Mouse (Mus musculus) heart, postnatal 10 days (tissue): ENCODE measurements around the gene Banf2. TPM values are rescaled to one million over a fixed set of nuclear protein-coding genes. Genes with fewer than 3 reads are reported as not detected.

ENCODE experiments used
- DNase-seq, 2 experiments: peaks; one replicate each; pipeline ENCODE4 v3.0.0; 2021
- intact Hi-C: fragments of 180-260 bp; cut with DNase I; formaldehyde crosslinking; loops from one replicate; pipeline ENCODE4 v1.15.1; 2025
- total RNA-seq, 2 experiments: library from RNA; stranded (reverse); gene quantifications; 2 replicates each; pipeline ENCODE4 v1.2.3; 2021

The Banf2 gene
- total RNA-seq = not detected

DNA sequence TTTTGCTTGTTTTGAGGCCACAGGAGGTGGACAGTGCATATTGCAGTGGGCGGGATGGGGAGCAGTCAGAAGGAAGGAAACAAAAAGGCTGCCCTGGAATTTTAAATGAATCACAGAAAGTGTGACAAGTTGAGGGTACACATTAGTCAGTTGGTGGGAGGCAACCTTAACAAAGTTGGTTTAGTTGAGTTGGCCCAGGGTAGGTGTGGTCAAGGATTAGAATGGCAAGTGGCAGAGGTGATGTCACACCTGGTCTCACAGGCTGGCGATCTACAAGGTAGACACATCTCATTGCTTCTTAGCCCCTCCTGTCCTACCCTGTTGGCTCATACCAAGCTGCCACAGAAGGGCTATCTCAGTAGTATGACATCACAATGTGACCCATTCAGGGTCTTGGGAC, at the start of gene Banf2:
Gene Banf2, plus strand, starts transcription at position 396 of the 400 bp plus-strand sequence.
- DNase-seq = no peak

DNA sequence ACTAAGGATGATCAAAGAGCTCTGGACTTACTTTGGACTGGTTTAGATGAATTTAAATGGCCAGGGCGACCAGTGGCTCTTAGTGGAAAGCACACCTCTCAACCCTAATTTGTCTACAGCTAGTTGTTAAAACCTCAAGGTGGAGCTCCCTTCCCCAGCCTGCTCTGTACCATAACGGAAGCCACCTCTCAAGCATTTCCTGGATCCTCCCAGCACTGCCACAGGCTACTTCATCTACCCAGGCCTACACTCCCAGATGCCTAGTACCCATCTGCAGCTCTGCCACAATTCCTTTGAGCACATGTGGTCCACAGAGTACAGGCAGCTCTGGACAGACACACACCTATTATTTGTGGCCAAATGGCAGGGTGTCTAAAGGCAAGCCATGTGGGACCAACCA, 49.4 kb upstream of the Banf2 start:
- intact Hi-C loops = loop anchor here (5.0 to 10.0 kb wide), 2 partner anchors 234 to 471 kb away; no protein-coding TSS in a partner anchor
- DNase-seq = no peak

More for the DNA sequence above, at the start of gene Banf2:
- intact Hi-C loops = no loop called here

DNA sequence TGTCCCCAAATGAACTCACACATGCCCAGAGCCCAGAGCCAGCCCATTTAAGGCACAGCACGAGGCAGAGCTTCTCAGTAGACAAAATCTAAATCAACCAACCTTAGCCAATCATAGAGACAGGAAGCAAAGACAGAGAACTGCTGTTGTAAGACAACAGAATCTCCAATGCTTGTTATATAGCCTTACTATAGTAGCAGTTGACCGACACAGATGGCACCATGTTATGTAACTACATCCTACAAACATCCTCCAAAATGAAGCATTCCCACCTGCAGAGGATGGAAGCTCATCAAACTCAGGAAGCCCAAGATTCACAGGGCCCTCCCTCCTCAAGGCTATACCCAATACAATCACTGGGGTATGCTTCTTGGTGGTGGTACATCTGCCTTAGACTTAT, 45.4 kb upstream of the Banf2 start:
- intact Hi-C loops = loop anchor here (10.0 kb wide), 1 partner anchor 467 kb away; no protein-coding TSS in a partner anchor
- peak in 1 of 2 experiments; percentile 32 for DNase-seq

- no peak for DNase-seq
- intact Hi-C loops = loop anchor here (10.0 kb wide), 1 partner anchor 467 kb away; no protein-coding TSS in a partner anchor
Observed at GRCm38 (mm10) chr2:143988016-143988415, 44.8 kb upstream of the Banf2 start.

DNA sequence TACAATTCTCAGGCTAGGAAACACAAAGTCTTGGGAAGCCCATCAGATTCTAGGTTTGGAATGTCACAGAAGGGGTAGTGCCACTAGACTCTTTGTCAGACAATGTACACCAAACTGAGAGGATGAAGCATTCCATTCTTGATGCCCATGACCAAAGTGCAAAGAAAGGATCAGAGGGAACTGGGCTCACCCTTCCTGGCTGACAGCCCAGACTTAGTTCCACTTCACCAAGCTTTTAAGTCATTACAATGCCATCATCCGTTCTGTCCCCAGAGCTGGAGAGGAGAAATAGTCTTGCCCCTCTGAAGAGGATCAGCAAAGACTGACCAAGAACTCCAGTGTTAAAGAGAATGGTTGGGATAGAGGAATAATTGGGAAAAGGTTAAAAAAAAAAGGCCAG, 41.9 kb upstream of the Banf2 start:
- peak in 1 of 2 experiments; percentile 40 for DNase-seq
- intact Hi-C loops = no loop called here

DNA sequence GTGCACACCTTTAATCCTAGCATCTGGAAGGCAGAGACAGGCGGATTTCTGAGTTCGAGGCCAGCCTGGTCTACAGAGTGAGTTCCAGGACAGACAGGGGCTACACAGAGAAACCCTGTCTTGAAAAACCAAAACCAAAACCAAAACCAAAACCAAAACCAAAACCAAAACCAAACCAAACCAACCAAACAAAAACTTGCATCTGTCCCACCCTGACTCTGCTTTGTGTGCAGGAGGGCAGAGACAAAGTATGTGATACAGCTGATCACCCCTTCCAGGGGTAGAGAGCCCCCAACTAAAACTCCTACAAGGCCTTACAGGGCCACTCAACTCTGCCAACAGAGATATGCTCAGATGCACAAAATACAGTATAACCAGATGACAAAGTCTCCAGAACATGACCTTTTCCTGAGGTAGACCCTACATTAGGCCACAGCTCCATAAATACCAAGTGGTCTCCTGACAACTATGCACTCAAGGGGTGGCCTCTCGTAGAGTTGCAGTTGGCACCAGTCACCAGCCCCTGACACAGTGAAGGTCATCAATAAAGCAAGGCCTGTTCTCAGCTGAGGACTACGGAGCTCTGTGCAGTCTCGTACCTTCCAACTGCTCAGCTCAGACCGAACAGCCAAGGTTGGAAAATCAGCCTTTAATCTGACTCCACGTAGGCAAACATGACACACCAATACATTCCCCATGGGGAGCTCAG, 40.7 kb upstream of the Banf2 start:
- intact Hi-C loops = no loop called here
- DNase-seq = no peak

DNA sequence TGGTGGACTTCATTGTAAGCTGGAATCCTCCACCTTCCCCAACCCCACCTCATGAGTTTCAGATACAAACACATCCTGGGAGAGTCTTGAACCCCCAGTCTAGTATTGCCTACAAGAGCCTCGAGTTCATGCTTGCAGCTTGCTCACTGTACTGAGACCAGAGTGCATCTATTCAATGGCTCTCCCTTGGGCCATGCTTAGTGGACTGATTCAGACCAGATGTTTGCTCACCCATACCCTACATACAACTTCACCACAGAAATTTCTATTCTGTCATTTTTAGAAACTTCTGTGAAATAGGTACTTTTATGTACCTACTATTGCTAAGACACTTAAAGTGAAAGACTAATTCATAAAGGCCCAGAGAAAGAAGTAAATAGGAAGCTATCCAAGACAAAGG, 39.9 kb upstream of the Banf2 start:
- no peak for DNase-seq

GRCm38 (mm10) chr2:144002229-144002984, 30.5 kb upstream of the Banf2 start:
- DNase-seq = no peak
- intact Hi-C loops = no loop called here

More for the DNA sequence above, 39.9 kb upstream of the Banf2 start:
- intact Hi-C loops = no loop called here

DNA sequence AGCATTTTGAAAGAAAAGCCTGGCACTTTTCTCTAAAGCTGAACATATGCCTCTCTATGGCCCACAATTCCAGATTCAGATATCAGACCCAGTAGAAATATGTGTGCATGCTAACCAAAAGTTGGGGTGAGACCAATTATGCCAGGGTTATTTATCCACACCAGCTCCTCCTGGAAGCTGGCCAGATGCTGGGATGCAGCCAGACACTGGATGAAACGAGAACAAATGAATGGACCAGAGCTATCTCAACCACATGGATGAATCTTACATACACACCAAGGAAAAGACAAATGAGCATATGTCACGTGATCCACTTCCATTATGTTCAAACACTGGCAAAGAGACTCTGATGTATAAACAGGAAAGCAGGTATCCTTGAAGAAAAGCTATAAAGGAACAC, 29.3 kb upstream of the Banf2 start:
- DNase-seq = peak; percentile 40
- intact Hi-C loops = no loop called here

- DNase-seq = peak; percentile 77 to 78
- intact Hi-C loops = loop anchor here (5.0 kb wide), 2 partner anchors 192 to 282 kb away; no protein-coding TSS in a partner anchor
Observed at GRCm38 (mm10) chr2:144005166-144005955, 27.5 kb upstream of the Banf2 start.

GRCm38 (mm10) chr2:144006686-144007085, 26.2 kb upstream of the Banf2 start:
- DNase-seq = no peak
- intact Hi-C loops = loop anchor here (5.0 kb wide), 2 partner anchors 191 to 281 kb away; no protein-coding TSS in a partner anchor

GRCm38 (mm10) chr2:144007211-144007610, 25.6 kb upstream of the Banf2 start:
- DNase-seq = no peak

DNA sequence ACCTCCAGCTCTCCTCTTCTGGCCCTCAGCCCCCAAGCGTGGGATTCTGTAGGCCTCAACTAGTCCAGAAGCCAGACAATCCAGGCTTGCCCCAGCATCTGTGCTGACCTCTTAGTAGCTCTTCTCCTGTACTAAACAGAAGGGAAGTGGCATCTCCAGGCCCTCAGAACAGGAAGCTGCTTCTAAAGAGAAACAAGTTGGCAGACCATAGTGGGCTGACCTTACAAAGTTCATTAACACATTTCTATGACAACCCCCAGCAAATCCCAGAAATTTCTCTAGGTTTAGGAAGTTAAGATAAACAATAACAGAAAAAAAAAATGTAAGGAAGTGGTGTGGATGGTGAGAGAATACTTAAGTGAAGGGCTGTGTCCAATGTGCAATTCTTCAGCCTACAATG, 23.8 kb upstream of the Banf2 start:
- DNase-seq = no peak
- intact Hi-C loops = loop anchor here (5.0 kb wide), 2 partner anchors 188 to 278 kb away; no protein-coding TSS in a partner anchor

More at GRCm38 (mm10) chr2:144007211-144007610, 25.6 kb upstream of the Banf2 start:
- intact Hi-C loops = loop anchor here (5.0 kb wide), 2 partner anchors 190 to 280 kb away; no protein-coding TSS in a partner anchor

GRCm38 (mm10) chr2:144009551-144010281, 23.1 kb upstream of the Banf2 start:
- peak; percentile 52 to 61 for DNase-seq
- intact Hi-C loops = loop anchor here (2.0 to 10.0 kb wide), 6 partner anchors 77 to 278 kb away; partner anchors contain the start of genes Mgme1 and Snx5

- peak; percentile 91 to 92 for DNase-seq
- intact Hi-C loops = loop anchor here (2.0 to 10.0 kb wide), 4 partner anchors 76 to 260 kb away; partner anchors contain the start of genes Mgme1 and Snx5
Observed at GRCm38 (mm10) chr2:144010282-144011044, 22.4 kb upstream of the Banf2 start.

GRCm38 (mm10) chr2:144011080-144011551, 21.7 kb upstream of the Banf2 start, which contains the start of gene Rrbp1:
TSS of gene Rrbp1 (minus strand) at chr2:144011263.
- DNase-seq = peak; percentile 99 to 100
- intact Hi-C loops = loop anchor here (2.0 to 10.0 kb wide), 4 partner anchors 76 to 260 kb away; partner anchors contain the start of genes Mgme1 and Snx5

GRCm38 (mm10) chr2:144014051-144014450, 18.8 kb upstream of the Banf2 start:
- DNase-seq = no peak
- intact Hi-C loops = loop anchor here (10.0 kb wide), 1 partner anchor 151 kb away; no protein-coding TSS in a partner anchor

DNA sequence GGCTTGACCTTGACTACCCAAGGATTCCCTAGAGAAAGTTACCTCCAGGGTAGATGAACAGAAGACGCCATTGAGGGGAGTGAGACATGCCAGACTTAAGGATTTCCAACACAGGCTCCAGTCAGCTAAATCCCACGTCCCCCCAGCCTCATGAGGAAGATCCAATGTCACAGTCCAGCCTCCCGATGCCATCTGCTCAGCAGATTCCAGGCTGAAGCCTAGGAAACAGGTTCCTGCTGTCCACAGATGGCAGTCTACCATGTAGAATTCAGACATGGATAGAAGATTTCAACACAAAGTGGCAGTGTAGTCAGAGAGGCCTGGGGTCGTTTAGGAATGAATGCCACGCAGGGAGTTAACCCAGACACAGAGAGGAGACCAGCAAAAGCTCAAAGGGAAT, 18.4 kb upstream of the Banf2 start:
- DNase-seq = no peak
- intact Hi-C loops = loop anchor here (10.0 kb wide), 1 partner anchor 150 kb away; no protein-coding TSS in a partner anchor
